Comparison of ENCODE assay signal across 11 mouse cellular contexts in the genomic region with DNA sequence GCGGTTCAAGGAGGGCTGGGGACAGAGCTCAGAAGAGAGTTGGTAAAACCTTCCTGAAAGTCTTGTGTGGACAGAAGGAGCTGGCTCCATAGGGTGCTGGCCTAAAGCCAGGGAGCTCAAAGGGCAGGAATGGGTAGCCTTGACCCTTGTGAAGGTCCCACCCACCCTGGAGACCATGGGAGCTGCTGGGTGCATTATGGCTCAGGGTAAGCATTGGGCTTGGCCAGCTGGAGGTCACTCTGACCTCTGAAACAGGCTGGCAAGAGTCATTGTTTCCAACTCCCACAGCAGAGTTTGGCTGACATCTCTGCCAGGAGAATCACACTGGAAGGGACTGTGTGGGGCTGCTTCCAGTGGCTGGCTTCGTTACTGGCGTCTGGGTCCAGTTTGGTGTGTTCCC.
DNase-seq lines count a peak whose midpoint lies in the region; TF ChIP-seq lines count a peak whose summit lies in the region.
"Had no signal": no experiment of that assay in that cellular context is flagged by ENCODE, and none has a peak within 500 bp of the region (broad histone marks: within the 10 kb centered on the region; RNA-seq: fewer than 3 reads in every experiment).

No protein-coding gene starts in this region.

- DNase-seq in adrenal gland, adult (ENCODE audit: inconsistent age in 2 of 2, low spot score in 1 of 2): peak; percentile 31 to 90
- no peak for DNase-seq in adrenal gland, postnatal 4 days (ENCODE audit: low spot score in 2 of 2)
- DNase-seq in lung, postnatal 10 days: peak; percentile 38
- DNase-seq in lung, adult 2 months: no peak
- DNase-seq in heart, embryonic 10.5 days (ENCODE audit: low spot score): no peak
- DNase-seq in ovary, postnatal 14 days (ENCODE audit: low spot score): peak; percentile 39
- DNase-seq in embryo, embryonic 11 days: no peak
- no peak for DNase-seq in layer of hippocampus, adult 9-10 months (ENCODE audit: low spot score)

- TF ChIP-seq CTCF in lung, adult 2 months (IDR thresholded peaks at IDR 0.05; ENCODE audit: insufficient read depth, low read length): no peak

- TF ChIP-seq POLR2A in lung, adult 2 months (IDR thresholded peaks at IDR 0.05; ENCODE audit: borderline replicate concordance, extremely low read depth, low read depth, low read length): no peak

- 71% methylated on average over 3 of the region's 3 CpGs for WGBS in lung, adult 2 months
- WGBS in heart, embryonic 10.5 days: 75% methylated on average over 3 of the region's 3 CpGs

- 0 out of 2 replicates have a peak overlapping the region, but pooled peaks have one; percentile 16 for H3K27ac ChIP-seq in heart, embryonic 10.5 days
- H3K27ac ChIP-seq: forebrain, embryonic 10.5 days; limb, embryonic 15.5 days had no signal

- no peaks in the 10 kb centered on the region for H3K9me3 ChIP-seq in heart, embryonic 10.5 days
- H3K9me3 ChIP-seq: forebrain, embryonic 10.5 days; limb, embryonic 15.5 days had no signal

- H3K36me3 ChIP-seq in heart, embryonic 10.5 days: no peaks in the 10 kb centered on the region
- H3K36me3 ChIP-seq: forebrain, embryonic 10.5 days; limb, embryonic 15.5 days had no signal

- no peaks in the 10 kb centered on the region for H3K27me3 ChIP-seq in heart, embryonic 10.5 days (ENCODE audit: insufficient read depth, poor library complexity, severe bottlenecking)
- H3K27me3 ChIP-seq: limb, embryonic 15.5 days; Patski had no signal

- H3K4me1 ChIP-seq in lung, adult 2 months (ENCODE audit: control insufficient read depth, insufficient read depth, low read length): no peaks in the 10 kb centered on the region
- peaks cover 9% of the 10 kb centered on the region; the same call in 1 of the 2 replicates for H3K4me1 ChIP-seq in heart, embryonic 10.5 days
- H3K4me1 ChIP-seq: forebrain, embryonic 10.5 days; limb, embryonic 15.5 days had no signal

- H3K4me3 ChIP-seq in lung, adult 2 months (replicated peaks; ENCODE audit: extremely low read depth, low read depth, low read length): no peak overlapping the region
- no peak overlapping the region for H3K4me3 ChIP-seq in heart, embryonic 10.5 days
- H3K4me3 ChIP-seq: forebrain, embryonic 10.5 days; limb, embryonic 15.5 days had no signal

Comparison
In these comparisons a context has a peak if more than half of its experiments do, and no peak if none do; other contexts are left out.
1. DNase-seq: peak in adrenal gland, adult (2 of 2), lung, postnatal 10 days (single experiment) and ovary, postnatal 14 days (single experiment); none in adrenal gland, postnatal 4 days (0 of 2), lung, adult 2 months (single experiment), heart, embryonic 10.5 days (single experiment), embryo, embryonic 11 days (single experiment) and layer of hippocampus, adult 9-10 months (single experiment).